Mouse (Mus musculus): ENCODE measurements around the gene Traf2.

GRCm38 (mm10) chr2:25469969-25470368 lies 76.8 kb downstream of the Traf2 start, which contains the start of gene Ptgds:
- TF ChIP-seq CTCF (IDR thresholded peaks at IDR 0.05; ENCODE audit: low read depth, low read length) (no peak), POLR2A (IDR thresholded peaks at IDR 0.05; ENCODE audit: borderline replicate concordance, low read depth, low read length) (no peak)
